Mouse (Mus musculus) MEL (cell line): Measurements from ENCODE around the gene Psme4. TPM values are rescaled to one million over a fixed set of nuclear protein-coding genes. Genes with fewer than 3 reads are reported as not detected.

Source experiments
- DNase-seq: peaks from one replicate; pipeline ENCODE4 v3.0.0; 2011; ENCODE audit warnings: low read depth, low spot score
- H3K27ac ChIP-seq: 2 replicates; pipeline ENCODE4 v1.5.1; 2012; ENCODE audit warnings: low read depth, mild to moderate bottlenecking, control low read depth, low read length, moderate library complexity; ENCODE audit not compliant: control insufficient read depth
- H3K27me3 ChIP-seq, 2 experiments: fragments of 150-350 bp in 1 of 2; sonication (generic) in 1 of 2; 2 replicates each; pipeline ENCODE4 v1.6.1; 2012; ENCODE audit warnings: low read length in 2 of 2, mild to moderate bottlenecking in 2 of 2, improper control_type of control experiment in 1 of 2, moderate library complexity in 1 of 2; ENCODE audit not compliant: insufficient read depth in 2 of 2, control insufficient read depth in 1 of 2
- H3K36me3 ChIP-seq, 2 experiments: 2 replicates each; pipeline ENCODE4 v1.6.1; 2012 to 2014; ENCODE audit warnings: low read length in 2 of 2, improper control_type of control experiment in 1 of 2, inconsistent platforms in 1 of 2, mild to moderate bottlenecking in 1 of 2; ENCODE audit not compliant: insufficient read depth in 2 of 2, control insufficient read depth in 1 of 2
- H3K4me1 ChIP-seq, 2 experiments: fragments of 150-350 bp in 1 of 2; sonication (generic) in 1 of 2; 2 replicates each; pipeline ENCODE4 v1.6.1; 2012; ENCODE audit warnings: low read length in 2 of 2, improper control_type of control experiment in 1 of 2, mild to moderate bottlenecking in 1 of 2; ENCODE audit not compliant: insufficient read depth in 2 of 2, control insufficient read depth in 1 of 2
- H3K4me3 ChIP-seq, 2 experiments: fragments of 150-350 bp in 1 of 2; sonication (generic) in 1 of 2; 2 replicates each; pipeline ENCODE4 v1.5.1; 2012; ENCODE audit warnings: low read depth in 2 of 2, low read length in 2 of 2, mild to moderate bottlenecking in 2 of 2, moderate library complexity in 2 of 2, control low read depth in 1 of 2, improper control_type of control experiment in 1 of 2; ENCODE audit not compliant: control insufficient read depth in 1 of 2, insufficient read depth in 1 of 2
- H3K79me2 ChIP-seq: 2 replicates; pipeline ENCODE4 v1.6.1; 2012; ENCODE audit warnings: mild to moderate bottlenecking, low read length, moderate library complexity; ENCODE audit not compliant: control insufficient read depth, poor library complexity, insufficient read depth
- H3K9ac ChIP-seq: 2 replicates; pipeline ENCODE4 v1.6.1; 2012; ENCODE audit warnings: low read depth, mild to moderate bottlenecking, control low read depth, low read length, moderate library complexity; ENCODE audit not compliant: control insufficient read depth, poor library complexity, severe bottlenecking
- H3K9me3 ChIP-seq: fragments of 150-350 bp; sonication (generic); replicated peaks from 2 replicates; pipeline ENCODE4 v1.6.1; 2012; ENCODE audit warnings: mild to moderate bottlenecking, low read length, improper control_type of control experiment, moderate library complexity; ENCODE audit not compliant: insufficient read depth
- CHD2 ChIP-seq: IDR thresholded peaks from 2 replicates; pipeline ENCODE4 v1.6.1; 2011; ENCODE audit warnings: low read length, improper control_type of control experiment
- EP300 ChIP-seq, 2 experiments: IDR thresholded peaks; 2 replicates each; pipeline ENCODE4 v1.6.1; 2011; ENCODE audit warnings: improper control_type of control experiment in 2 of 2, low read length in 2 of 2, low read depth in 1 of 2, mild to moderate bottlenecking in 1 of 2
- ETS1 ChIP-seq: IDR thresholded peaks from 2 replicates; pipeline ENCODE4 v1.6.1; 2012; ENCODE audit warnings: low read depth, mild to moderate bottlenecking, inconsistent platforms, low read length, improper control_type of control experiment, moderate library complexity
- MXI1 ChIP-seq: IDR thresholded peaks from 2 replicates; pipeline ENCODE4 v1.6.1; 2011; ENCODE audit warnings: mild to moderate bottlenecking, low read depth, low read length, improper control_type of control experiment
- MYC ChIP-seq: IDR thresholded peaks from 2 replicates; pipeline ENCODE4 v1.6.1; 2011; ENCODE audit warnings: low read depth, mild to moderate bottlenecking, low read length, improper control_type of control experiment, moderate library complexity
- NELFE ChIP-seq: IDR thresholded peaks from 2 replicates; pipeline ENCODE4 v1.6.1; 2011; ENCODE audit warnings: low read depth, low read length, improper control_type of control experiment
- POLR2AphosphoS2 ChIP-seq: IDR thresholded peaks from 2 replicates; pipeline ENCODE4 v1.6.1; 2011; ENCODE audit warnings: low read length, improper control_type of control experiment
- RCOR1 ChIP-seq: IDR thresholded peaks from 2 replicates; pipeline ENCODE4 v1.6.1; 2012; ENCODE audit warnings: low read depth, mild to moderate bottlenecking, inconsistent platforms, low read length, improper control_type of control experiment
- UBTF ChIP-seq: IDR thresholded peaks from 2 replicates; pipeline ENCODE4 v1.6.1; 2012; ENCODE audit warnings: low read depth, mild to moderate bottlenecking, inconsistent platforms, low read length, improper control_type of control experiment, moderate library complexity, borderline replicate concordance; ENCODE audit not compliant: insufficient read depth
- USF1 ChIP-seq: IDR thresholded peaks from 2 replicates; pipeline ENCODE4 v1.6.1; 2014; ENCODE audit warnings: low read depth, mild to moderate bottlenecking, inconsistent platforms, low read length, improper control_type of control experiment, moderate library complexity
- ZMIZ1 ChIP-seq: IDR thresholded peaks from 2 replicates; pipeline ENCODE4 v1.6.1; 2012; ENCODE audit warnings: low read depth, mild to moderate bottlenecking, inconsistent platforms, low read length, improper control_type of control experiment, moderate library complexity
- polyA plus RNA-seq, 2 experiments: library from polyadenylated mRNA; stranded (reverse) in 1 of 2; unstranded in 1 of 2; fragments of >175 nt in 1 of 2; fragments of >200 nt in 1 of 2; gene quantifications; 2 replicates each; pipeline versions ENCODE4 v1.2.1 to v1.2.4; 2012; ENCODE audit warnings: low replicate concordance in 2 of 2, low read depth in 1 of 2; ENCODE audit not compliant: insufficient read length in 2 of 2, insufficient read depth in 1 of 2, missing spikeins in 1 of 2
- total RNA-seq: library from RNA; depleted of rRNA; stranded (reverse); fragments of 300-350 nt; gene quantifications from 2 replicates; pipeline ENCODE4 v1.2.3, GENCODE M21; 2012; rRNA removed

The Psme4 gene
- total and polyA plus RNA-seq, 3 experiments: 42.5 to 96.4 (median 45.6) TPM

- TF ChIP-seq CHD2 (no peak), USF1 (no peak), UBTF (no peak), ZMIZ1 (no peak), NELFE (no peak), EP300 (IDR thresholded peaks at IDR 0.05; ENCODE audit: low read depth in 1 of 2, low read length in 2 of 2) (peak; percentile 92 to 95), MXI1 (no peak), MYC (0 out of 2 replicates have a peak, but pooled peaks have one; percentile 68), RCOR1 (peak; percentile 64; the same call in 1 of the 2 replicates)
These were observed 156.6 kb downstream of the Psme4 start (continued) for GRCm38 (mm10) chr11:30928079-30928478.

GRCm38 (mm10) chr11:30928498-30928897, 157.0 kb downstream of the Psme4 start:
- Histone ChIP-seq H3K4me1 (peaks cover 25% of the 10 kb centered on the region in 2 experiments), H3K9ac (no peak overlapping the region), H3K4me3 (no peak overlapping the region), H3K27ac (peak overlapping the region; percentile 20), H3K79me2 (no peaks in the 10 kb centered on the region), H3K36me3 (peaks cover 6 to 43% of the 10 kb centered on the region in 2 experiments), H3K27me3 (no peaks in the 10 kb centered on the region), H3K9me3 (no peaks in the 10 kb centered on the region)
- no peak for TF ChIP-seq ZMIZ1
- no peak for TF ChIP-seq ETS1
- TF ChIP-seq POLR2AphosphoS2: no peak
- no peak for DNase-seq

Other genes starting within 250 kb of the Psme4 start
- gene Acyp2, start 122.1 kb upstream of the Psme4 start, total RNA-seq: 23.1 and 29.0 TPM in 2 replicates
- gene Acyp2, start 122.1 kb upstream of the Psme4 start, polyA plus RNA-seq: 1 to 10 TPM in 1 of 2 experiments, not detected in 1; 7.9 TPM
- 0.08 TPM in 1 of 2 replicates, not detected in the other for gene Gpr75, start 113.6 kb downstream of the Psme4 start, total RNA-seq
- gene Gpr75, start 113.6 kb downstream of the Psme4 start, polyA plus RNA-seq: under 1 TPM in 1 of 2 experiments, not detected in 1; 0.08 TPM
- gene Asb3, start 113.7 kb downstream of the Psme4 start, total RNA-seq: 13.8 and 14.3 TPM in 2 replicates
- 1 to 10 TPM in 1 of 2 experiments, not detected in 1; 7.9 TPM for gene Asb3, start 113.7 kb downstream of the Psme4 start, polyA plus RNA-seq
- 6.7 and 7.4 TPM in 2 replicates for gene Erlec1, start 182.6 kb downstream of the Psme4 start, total RNA-seq
- 10 to 100 TPM in 1 of 2 experiments, not detected in 1; 22.3 TPM for gene Erlec1, start 182.6 kb downstream of the Psme4 start, polyA plus RNA-seq
- 11.1 and 16.1 TPM in 2 replicates for gene Chac2, start 214.6 kb downstream of the Psme4 start, total RNA-seq
- gene Chac2, start 214.6 kb downstream of the Psme4 start, polyA plus RNA-seq: 10 to 100 TPM in 1 of 2 experiments, not detected in 1; 10.8 TPM